Mouse (Mus musculus) heart, postnatal 25 days (tissue): ENCODE data around the gene Ehmt2. TPM values are rescaled to one million over a fixed set of nuclear protein-coding genes. Genes with fewer than 3 reads are reported as not detected.
A peak's percentile ranks its signal among the peaks of the same experiment; 100 is the strongest.

Source experiments
- DNase-seq: peaks from one replicate; pipeline ENCODE4 v3.0.0; 2022; ENCODE audit warnings: low spot score
- intact Hi-C: fragments of 180-260 bp; cut with DNase I; formaldehyde crosslinking; loops from one replicate; pipeline ENCODE4 v1.15.1; 2025
- total RNA-seq, 2 experiments: library from RNA; stranded (reverse); gene quantifications; 2 replicates each; pipeline ENCODE4 v1.2.3; 2021

Gene Ehmt2
- 10 to 100 TPM; 37.6 to 39.1 TPM for total RNA-seq

DNA sequence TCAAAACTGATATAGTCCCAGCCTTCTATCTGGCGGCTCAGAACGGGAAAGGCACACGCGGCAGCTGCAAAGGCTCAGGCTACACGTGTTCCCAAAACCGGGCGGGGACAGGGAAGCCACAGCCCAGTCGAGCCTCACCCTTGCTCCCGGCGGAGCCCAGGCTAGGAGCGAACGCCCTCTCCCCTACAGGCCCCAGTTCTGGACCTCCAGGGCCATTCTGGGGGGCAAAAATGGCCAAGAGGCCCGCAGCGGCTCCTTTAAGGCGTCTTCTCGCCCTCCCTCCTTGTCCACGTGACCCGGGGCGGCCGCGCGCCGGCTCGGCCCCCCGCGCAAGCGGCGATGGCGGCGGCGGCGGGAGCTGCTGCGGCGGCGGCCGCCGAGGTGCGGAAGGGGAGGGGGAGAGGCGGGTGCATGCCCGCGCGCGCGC lies at the start of gene Ehmt2, which contains the start of gene C2:
Gene Ehmt2, plus strand, starts transcription at position 310 of the 427 bp plus-strand sequence.
Gene C2, minus strand, starts transcription at position 106 of the 427 bp plus-strand sequence.
- intact Hi-C loops, result no loop called here
- DNase-seq, result peak; percentile 72

DNA sequence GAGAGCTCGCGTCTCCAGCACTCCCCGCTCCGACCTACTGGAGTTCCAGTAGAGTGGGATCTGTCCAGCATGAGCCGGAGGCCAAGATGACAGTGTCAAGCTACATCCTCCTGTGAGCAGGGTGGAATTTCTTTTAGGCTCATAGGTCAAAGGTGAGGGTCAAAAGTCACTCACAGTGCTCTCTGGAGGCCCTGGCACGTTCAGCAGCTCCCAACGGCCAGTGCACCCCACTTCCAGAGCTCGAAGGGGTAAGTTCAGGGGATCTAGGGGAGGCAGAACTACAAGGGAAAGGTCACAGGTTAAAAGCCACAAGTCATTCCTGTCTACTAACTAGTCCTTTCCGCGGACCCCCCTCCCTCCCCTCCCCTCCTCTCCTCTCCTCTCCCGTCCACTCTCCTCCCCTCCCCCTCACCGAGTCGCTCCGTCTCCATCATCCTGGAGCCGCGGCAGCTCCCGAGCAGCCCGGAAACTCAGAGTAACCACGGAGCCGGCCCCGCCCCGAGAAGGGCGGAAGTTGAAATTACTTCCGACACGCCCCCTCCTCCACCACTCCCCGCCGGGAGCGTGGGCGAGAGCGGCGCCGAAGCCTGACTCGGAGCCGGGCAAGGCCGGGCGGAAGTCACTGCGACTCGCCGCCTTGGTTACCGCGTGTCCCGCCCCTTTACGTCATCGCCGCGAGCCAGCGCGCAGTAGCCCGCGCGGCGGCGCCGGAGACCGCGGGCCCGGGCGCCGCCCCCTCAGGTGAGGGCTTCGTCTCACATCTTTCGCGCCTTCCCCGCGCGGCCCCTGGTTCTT lies 48.4 kb upstream of the Ehmt2 start, which contains the start of the genes Skiv2l and Nelfe:
Gene Skiv2l, minus strand, starts transcription at position 489 of the 795 bp plus-strand sequence.
Gene Nelfe, plus strand, starts transcription at position 670 of the 795 bp plus-strand sequence.
- intact Hi-C loops, result no loop called here

DNA sequence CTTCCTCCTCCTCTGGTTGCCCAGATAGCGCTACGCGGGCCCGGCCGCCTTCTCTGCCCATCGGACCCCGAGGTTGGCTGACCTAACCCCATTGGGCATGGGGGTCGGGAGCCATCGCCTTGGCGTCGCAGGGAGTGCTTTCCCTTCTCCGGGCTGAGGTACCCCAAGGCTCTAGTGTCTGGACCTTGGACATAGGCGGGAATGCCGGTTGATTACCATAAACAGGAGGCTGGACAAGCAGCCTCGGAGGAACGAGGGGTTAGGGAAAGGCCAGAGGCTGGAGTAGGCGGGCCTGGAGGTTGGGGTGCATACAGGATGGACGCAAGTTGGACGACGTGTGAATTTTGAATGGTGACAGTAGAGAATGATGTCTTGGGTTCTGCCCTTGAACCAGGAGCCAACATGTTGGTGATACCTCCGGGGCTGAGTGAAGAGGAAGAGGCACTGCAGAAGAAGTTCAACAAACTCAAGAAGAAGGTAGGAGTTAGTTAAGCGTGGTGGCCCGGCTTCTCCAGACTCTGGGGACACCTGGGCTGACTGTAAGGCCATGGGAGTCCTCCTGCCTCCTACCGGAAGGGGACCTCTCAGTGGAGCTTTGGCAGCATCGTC lies 47.6 kb upstream of the Ehmt2 start:
- intact Hi-C loops, result no loop called here
- DNase-seq, result no peak

More for the DNA sequence above, 48.4 kb upstream of the Ehmt2 start, which contains the start of the genes Skiv2l and Nelfe:
- DNase-seq, result peak; percentile 95

DNA sequence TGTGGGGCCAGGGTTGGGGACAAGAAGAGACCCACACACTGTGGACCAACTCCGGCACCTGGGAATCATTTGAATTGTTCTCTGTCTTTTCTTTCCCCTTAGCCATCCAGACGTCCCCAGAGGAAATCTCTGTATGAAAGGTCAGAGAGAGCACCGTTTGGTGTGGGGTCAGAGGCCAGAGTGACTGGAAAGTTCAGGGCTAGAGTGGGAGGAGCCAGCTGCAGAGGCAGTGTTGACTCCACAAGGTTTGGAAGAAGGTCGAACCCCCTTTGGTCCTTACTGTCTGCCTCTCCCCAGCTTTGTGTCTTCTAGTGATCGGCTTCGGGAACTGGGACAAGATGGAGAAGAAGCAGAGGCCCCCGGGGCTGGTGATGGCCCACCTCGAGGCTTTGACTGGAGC lies 44.8 kb upstream of the Ehmt2 start:
- no peak for DNase-seq
- intact Hi-C loops, result no loop called here

DNA sequence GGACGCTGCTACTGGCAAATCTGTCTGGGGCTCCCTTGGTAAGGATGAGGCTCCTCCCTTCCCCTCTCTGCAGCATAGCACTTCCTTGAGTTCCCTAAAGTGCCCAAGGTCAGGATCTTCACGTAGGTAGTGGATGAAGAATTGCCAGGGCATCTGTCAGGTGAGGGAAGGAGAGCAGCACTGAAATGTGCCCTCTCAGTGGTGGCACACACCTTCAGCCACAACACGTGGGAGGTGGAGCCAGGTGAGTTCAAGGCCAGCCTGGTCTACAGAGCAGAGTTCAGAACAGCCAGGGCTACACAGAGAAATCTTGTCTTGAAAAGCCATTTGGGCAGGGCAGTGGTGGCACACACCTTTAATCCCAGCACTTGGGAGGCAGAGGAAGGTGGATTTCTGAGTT lies 43.5 kb upstream of the Ehmt2 start:
- intact Hi-C loops, result loop anchor here (1.0 to 2.0 kb wide), 2 partner anchors 38 to 58 kb away; no protein-coding TSS in a partner anchor
- DNase-seq, result no peak

DNA sequence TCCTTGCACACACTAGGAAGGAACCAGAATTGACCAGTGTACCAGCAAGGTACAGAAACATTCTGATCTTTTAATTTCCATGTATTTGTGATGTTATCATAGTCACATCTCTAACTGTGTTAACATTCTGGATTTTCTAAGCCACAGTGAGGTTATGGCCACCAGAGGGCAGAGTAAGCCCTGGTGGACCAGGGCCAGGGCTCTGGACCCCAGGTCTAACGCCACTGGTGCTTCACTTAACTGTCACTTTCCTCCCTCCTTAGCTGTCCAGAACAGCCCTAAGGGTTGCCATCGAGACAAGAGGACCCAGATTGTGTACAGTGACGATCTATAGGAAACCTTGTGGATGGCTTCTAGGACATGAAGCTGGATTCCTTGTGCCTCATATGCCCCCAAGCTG lies 42.4 kb upstream of the Ehmt2 start:
- intact Hi-C loops, result loop anchor here (1.0 to 2.0 kb wide), 4 partner anchors 37 to 127 kb away; no protein-coding TSS in a partner anchor
- DNase-seq, result no peak

DNA sequence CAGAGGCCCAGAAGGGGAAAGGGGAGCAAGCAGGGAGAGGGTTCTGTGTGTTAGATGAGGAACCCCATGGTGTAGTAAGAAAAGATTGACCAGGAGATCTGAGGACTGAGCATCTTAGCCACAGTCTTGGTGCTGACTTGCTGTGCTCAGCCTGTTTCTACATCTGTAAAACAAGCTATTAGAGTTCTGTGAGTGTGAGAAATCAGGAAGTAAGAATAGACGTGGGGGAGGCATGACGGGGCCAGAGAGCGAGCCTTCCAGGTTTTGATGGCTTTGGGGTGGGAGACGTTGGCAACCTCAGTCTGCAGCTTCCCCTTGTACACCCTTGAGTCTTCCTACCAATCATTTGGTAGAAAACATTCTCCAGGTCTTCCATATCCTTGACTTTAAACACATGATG lies 39.6 kb upstream of the Ehmt2 start:
- intact Hi-C loops, result no loop called here
- DNase-seq, result no peak

DNA sequence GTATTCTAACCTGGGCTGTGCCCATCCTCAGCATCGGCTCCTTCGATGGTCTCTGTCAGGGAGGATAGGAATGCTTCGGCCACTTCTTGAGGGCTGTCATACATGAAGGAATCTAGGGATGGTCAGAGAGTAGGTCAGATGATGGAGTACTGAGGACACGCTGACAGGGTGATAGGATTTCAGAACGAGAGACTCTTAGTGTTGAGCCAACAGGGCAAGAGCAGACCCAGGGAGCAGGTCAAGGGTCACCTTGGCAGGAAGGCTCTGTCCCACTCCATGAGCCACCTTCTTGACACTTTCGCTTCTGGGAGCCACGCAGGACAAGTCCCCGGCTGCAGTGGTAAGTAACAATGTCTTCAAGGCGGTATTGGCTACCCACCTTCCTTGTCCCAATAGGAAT lies 37.8 kb upstream of the Ehmt2 start:
- DNase-seq, result no peak
- intact Hi-C loops, result no loop called here

DNA sequence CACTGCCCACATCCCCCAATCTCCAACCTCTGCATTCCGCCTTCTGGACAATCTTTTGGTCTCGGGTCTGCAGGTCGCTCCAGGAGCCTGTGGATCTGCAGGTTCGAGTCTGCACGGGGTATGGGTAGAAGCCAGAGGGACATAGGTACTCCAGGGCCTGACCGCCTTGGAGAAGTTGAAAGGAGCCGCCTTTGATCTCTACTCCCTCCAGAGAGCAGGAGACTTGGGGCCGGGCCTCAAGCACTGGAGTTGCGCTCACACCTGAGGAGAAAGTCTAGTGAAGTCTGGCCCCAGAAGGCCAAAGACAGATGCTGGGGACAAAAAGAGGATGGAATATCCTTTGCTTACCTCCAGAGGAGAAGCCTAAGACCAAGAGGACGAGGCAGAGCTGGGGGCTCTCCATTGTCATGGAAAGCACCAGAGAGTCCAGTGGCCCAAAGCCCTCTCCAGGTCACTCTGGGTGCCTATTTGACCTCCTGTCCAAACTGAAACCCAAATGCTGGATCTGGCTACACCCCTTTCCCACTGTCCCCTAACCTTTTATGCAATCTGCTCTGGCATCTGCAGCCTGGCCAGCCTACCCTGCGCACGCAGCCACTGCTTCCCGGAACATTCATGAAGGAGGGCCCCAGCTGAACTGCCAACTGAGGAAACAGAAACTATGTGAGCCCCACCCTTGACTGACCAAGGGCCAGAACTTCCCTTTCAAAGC lies 36.4 kb upstream of the Ehmt2 start:
- no peak for DNase-seq
- intact Hi-C loops, result no loop called here

DNA sequence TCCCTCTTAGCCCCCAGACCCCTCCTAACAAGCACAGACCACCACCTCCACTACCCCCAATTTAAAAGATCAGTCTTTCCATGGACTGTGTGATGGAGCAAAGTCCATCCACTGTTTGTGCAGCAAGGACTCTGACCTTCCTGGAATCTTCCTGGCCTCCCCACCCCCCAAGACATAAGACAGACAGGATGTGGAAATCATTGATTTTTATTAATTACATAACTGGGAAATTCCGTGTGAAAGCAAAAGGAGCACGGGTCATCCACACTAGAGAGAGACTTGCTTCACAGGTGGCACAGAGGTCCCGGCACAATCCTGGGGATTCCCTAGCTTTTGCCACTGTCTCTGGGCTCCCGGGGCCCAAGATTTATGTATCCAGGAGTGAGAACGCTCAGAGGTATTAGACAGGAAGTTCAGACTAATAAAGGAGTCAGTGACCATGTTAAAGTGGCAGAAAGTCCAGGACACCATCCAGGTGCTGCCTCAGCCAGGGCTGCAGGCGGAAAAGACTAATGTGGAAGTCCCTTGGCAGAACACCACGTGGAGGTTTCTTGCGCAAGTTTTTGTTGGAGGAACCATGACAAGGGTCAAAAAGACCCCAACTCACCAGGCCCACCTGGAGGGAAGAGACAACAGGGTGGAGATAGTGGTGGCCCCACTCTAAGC lies 35.7 kb upstream of the Ehmt2 start, which contains the start of gene Cfb:
Gene Cfb, minus strand, starts transcription at position 103 of the 666 bp plus-strand sequence.
- DNase-seq, result no peak
- intact Hi-C loops, result no loop called here

DNA sequence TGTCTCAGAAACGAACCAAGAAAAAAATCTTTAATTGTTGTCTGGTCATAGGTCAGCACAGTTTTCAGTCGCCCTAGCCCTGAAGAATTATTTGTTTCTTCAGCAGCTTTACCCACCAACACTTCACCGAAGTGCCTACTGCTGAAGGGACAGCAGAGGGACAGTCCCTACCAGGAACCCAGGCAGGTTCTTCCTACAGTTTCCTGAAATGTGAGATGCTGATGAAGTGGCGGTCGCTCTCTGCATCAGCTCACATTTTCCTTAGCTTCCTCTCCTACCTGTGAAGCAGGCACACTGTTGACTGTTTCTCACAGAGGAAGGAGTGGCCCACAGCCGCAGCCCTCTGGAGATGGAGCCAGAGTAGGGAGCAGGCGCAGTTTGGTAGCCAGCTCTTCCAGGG lies 32.3 kb upstream of the Ehmt2 start:
- intact Hi-C loops, result no loop called here
- no peak for DNase-seq

DNA sequence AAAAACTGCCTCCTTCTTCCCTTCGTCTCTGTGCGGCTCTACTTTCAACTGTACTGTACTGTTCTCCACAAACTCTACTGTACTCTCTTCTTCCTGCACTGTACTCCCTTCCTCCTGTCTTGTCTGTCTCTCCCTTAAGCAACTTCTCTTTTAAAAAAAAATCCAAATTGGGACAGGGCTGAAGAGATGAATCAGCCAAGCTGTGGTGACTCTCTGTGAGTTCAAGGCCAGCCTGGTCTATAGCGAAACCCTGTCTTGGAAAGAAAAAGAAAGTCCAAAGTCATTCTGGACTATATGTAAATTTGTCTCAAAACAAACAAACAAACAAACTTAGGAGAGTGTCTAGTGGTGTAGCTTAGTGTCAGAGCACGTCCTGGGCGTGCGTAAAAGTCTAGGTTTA lies 23.9 kb upstream of the Ehmt2 start:
- intact Hi-C loops, result no loop called here
- no peak for DNase-seq

DNA sequence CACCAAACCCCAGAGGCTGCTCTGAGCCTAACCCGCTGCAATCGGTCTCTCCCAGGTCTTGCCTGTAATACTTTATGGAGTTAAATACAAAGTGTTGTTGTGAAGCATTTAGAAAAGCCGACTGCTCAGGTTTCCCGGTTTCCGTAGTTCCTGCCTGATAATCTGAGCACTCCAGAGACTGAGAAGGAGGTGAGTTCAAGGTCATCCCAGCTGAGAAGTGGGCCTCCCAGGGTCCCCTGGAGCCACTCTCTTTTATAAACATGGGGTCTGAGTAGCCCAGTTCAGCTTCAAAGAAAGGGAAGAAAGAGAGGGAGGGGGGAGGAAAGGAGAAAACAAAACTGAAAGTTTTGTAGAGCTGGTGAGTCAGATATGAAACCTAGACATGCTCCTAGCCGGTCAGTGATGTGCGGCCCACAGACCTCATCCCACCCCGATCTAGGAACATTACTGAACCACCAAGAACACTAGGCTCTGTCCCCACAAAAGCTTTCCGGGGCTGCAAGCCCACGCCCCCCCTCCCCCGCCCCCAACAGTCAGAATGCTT lies 18.9 kb upstream of the Ehmt2 start, which contains the start of gene Zbtb12:
Gene Zbtb12, plus strand, starts transcription at position 148 of the 544 bp plus-strand sequence.
- DNase-seq, result no peak
- intact Hi-C loops, result no loop called here

DNA sequence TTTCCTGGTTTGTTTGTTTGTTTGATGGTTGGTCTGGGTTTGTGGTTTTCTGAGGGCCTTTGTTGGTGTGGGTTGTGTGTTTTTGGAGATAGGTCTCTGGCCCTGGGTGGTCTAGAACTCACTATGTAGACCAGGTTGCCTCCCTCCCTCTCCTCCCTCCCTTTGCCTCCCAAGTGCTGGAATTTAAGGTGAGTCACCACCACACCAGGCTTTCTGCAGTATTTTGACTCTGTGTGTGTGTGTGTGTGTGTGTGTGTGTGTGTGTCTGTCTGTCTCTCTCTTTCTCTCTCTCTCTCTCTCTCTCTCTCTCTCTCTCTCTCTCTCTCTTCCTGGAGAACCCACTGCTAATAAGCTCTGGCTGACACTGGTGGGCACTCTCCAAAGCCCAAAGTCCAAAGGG lies 17.1 kb upstream of the Ehmt2 start:
- intact Hi-C loops, result no loop called here
- no peak for DNase-seq

DNA sequence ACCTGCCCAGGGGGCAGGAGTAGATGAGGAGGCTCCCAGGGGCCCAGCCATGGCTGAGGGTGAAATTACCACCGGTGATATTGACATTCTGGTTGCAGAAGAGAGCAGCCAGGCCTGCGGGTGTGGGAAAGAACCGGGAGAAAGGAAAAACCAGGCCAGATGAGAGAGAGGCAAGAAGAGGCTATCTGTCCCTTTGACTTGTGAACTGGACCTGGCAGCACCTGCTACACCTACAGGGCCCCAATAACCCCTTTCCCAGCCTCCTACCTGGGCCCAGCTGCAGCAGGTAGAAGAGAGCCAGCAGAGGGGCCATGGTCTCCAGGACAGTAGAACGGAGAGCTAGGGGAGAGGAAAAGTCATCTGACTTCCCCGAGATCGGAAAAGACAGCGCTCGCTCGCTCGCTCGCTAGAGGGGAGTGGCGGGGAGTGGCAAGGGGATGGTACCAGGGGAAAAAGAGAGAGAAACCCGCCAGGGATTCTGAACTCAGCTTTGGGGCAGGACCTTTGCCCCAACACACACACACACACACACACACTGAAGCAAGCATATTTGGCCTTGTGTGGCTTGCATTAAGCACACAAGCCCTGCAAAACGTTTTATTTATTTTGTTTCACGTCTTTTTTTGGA lies 16.5 kb upstream of the Ehmt2 start, which contains the start of gene Gm20547:
Gene Gm20547, minus strand, starts transcription at position 360 of the 628 bp plus-strand sequence.
- intact Hi-C loops, result no loop called here
- DNase-seq, result no peak

DNA sequence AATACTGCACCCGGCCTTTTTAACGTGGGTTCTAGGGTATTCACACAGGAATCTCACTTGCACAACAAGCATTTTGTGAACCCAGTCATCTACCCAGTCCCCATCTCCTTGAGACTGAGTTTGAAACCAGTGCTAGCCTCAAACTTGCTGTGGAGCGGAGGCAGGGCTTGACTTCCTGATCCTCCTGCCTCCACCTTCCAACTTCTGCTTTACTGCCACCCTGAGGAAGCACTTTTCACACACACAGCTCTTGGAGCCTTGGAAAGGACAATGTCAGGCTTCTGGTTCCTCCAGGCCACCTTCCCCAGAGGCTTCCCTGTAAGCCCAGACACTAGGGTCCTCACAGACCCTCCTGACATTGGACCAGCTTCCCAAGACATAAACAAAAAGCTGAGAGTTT lies 14.9 kb upstream of the Ehmt2 start:
- intact Hi-C loops, result no loop called here
- DNase-seq, result no peak

DNA sequence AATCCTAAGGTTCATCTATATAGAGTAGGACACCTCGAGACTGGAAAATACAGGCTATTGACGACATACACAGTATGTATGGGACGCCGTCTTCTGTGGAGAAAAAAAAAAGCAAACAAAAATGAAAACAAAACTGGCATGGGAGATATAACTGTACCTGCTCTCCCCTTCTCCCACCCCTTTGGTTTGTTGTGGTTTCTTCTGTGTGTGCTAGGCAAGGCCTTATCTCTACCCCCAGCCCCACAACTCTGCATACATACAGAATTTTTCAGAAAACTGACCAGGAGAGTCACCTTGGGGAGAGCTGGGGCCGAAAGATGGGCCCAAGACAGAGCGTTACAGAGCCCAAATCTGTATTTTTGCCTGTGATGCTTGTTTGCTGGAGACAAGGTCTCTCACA lies 13.6 kb upstream of the Ehmt2 start:
- intact Hi-C loops, result no loop called here
- no peak for DNase-seq

DNA sequence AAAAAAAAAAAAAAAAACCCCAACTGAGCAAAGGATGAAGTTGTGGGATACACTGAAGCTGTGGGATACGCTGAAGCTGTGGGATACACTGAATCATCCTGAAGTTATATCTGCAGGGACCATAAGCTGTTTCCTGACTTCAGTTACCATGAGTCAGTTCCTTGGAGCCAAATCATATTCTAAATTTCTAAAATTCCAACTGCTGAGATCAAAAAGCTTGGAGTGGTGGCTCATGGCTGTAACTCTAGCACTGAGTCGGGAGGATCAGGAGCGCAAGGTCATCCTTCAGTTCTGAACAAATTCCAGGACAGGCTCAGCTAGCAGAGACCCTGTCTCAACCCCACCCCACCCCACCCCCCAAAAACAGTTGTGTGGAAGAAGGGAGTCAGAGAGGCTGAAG lies 12.7 kb upstream of the Ehmt2 start:
- intact Hi-C loops, result no loop called here
- no peak for DNase-seq

DNA sequence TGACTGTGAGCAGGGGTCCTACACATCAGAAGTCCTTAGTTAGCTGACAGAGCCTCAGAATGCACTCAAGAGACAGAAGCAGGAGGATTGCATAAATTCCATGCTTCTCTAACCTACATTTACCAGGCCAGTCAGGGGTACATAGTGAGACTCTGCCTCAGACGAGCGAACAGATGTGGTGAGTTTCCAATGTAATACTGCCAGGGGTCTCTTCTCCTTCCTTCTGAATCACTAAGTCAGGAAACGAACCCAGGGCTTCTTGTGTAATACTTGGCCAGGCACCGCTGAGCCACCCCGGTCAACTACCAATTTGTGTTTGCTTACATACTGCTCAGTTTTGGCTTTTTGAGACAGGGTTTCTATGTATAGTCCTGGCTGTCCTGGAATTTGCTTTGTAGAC lies 10.3 kb upstream of the Ehmt2 start:
- no peak for DNase-seq
- intact Hi-C loops, result no loop called here
